Mouse (Mus musculus): ENCODE data around the gene St6galnac4.

The St6galnac4 gene

DNA sequence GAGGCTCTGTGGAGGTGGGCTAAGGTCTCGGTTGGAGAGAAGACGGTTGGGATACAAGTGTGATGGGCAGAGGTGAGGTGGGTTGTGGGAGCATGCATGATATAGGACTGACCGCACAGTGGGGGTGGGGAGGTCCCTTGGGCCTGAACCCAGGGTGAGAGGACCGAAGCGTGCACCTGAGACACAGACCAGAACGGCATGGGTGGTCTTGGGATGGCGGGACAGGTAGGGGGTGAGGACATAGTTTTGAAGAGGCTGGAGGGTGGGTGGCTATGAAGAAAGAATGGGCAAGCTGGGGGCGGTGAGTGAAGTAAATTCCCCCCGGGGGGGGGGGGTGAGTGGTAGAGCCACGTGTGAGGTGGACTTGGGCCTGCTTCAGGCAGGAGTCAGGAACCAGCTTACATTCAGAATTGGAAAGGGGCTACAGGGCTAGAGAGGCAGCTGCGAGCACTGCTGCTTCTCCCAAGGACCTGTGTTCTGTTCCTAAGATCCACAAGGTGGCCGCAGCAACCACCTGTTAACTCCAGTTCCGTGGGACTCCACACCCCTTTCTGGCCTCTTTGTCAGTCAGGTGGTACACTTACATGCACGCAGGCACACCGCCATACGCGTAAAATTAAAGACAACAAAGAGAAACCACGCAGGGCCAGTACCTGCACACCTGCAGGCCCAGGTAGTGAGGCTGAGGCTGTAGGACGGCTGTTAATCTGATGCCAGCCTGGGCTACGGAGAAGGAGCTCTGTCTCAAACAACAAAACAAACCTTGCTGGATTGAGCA lies 40.6 kb downstream of the St6galnac4 start:
- DNase-seq (ENCODE audit: low spot score), result no peak

DNA sequence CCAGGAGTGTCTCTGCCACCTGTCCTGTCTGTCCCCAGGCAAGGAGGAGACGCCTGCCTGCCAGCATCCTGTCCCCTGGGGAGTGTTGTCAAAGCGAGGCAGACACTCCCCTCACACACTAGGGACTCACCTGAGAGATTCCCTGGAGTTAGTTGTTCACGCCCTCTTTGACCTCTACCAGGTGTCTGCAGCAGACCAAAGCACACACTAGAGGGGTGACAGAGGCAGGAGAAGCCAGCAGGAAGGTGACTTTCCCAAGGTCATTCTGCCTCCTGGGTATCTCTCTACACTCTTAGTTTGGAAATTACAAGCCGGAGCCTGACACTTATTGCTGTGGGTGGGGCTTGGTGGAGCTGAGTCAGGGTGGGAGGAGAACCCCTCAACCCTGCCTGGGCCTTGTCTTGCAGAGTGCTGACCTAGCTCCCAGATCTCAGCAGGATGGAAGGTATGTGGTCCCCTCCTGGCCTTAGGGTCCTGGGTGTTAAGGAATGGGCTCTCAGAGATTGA lies 41.2 kb downstream of the St6galnac4 start:
- DNase-seq (ENCODE audit: low spot score), result no peak

GRCm38 (mm10) chr2:32628729-32629128 lies 41.8 kb downstream of the St6galnac4 start:
- DNase-seq (ENCODE audit: low spot score), result peak; percentile 64

DNA sequence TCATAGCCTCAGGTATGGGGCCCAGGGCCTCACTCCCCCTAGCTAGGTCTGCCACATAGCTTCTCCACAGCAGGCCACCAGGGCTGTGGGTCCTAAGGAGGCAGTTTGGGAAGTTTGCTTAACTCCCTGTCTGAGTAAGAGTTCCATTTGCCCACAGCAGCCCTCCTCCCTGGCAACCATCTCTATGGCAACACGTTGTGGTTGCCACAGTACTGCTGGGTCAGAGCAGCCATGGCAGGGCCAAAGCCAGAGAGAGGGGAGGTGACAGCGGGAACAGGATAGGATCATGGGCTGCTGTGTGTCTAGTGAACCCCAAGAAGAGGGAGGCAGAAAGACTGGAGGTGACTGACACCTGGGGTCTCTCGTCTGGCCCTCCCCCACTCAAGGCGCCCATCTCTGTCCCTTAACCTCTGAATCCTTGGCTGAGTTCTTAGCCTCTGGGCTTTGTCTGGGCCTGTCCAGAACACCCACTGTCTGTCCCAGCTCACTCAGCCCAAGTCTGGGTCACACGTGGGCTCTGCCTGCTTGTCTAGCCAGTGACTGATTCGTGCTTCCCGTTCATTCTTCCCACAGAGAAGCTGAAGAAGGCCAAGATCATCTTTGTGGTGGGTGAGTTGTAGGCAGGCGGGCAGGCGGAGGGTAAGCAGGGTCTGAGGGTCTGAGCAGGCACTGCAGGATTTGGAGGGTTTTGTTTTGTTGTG lies 42.5 kb downstream of the St6galnac4 start:
- DNase-seq (ENCODE audit: low spot score), result peak; percentile 51

- DNase-seq (ENCODE audit: low spot score), result no peak
Observed at GRCm38 (mm10) chr2:32630036-32630435, 43.1 kb downstream of the St6galnac4 start.

- no peak for DNase-seq (ENCODE audit: low spot score)
Observed at GRCm38 (mm10) chr2:32631046-32631445, 44.2 kb downstream of the St6galnac4 start.

- peak; percentile 79 for DNase-seq (ENCODE audit: low spot score)
Observed at GRCm38 (mm10) chr2:32631737-32632394, 45.0 kb downstream of the St6galnac4 start.

GRCm38 (mm10) chr2:32633660-32634059 lies 46.8 kb downstream of the St6galnac4 start:
- no peak for DNase-seq (ENCODE audit: low spot score)

DNA sequence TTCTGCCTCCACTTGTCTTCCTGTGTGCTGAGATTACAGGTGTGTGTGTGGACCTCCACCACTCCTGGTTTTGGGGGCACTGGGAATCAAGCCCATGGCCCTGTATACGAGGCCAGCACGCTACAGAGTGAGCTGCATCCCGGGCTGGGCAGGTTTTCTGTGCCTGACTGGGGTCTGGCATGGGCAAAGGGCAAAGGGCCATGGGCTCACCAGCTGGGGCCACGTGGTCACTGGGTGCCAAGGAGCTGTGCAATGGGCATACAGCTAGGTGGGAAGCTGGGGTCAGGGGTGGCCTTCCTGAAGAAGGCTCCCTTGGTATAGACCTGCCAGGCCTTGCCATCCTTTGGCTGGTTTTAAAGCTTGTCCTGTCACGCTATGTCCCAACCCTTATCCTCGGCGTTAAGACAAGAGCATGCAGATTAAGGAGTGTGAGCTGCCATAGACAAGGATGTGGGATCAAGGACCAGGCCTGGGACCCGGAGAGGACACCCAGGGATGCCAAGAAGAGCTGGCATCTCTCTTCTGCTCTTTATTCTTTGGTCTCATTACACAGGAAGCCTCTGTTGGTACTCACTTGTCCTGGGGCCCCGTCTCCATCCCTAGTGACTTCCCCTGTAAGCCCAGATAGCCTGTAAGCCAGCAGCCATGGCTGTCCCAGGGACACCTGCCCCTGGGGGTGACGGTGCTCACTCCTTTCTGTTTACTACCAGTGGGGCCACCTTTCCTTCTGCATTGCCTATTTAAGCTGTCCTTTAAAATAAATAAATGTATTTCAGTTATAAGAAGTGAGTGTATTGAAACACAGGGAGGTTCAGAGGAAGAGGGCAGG lies 47.6 kb downstream of the St6galnac4 start:
- no peak for DNase-seq (ENCODE audit: low spot score)

DNA sequence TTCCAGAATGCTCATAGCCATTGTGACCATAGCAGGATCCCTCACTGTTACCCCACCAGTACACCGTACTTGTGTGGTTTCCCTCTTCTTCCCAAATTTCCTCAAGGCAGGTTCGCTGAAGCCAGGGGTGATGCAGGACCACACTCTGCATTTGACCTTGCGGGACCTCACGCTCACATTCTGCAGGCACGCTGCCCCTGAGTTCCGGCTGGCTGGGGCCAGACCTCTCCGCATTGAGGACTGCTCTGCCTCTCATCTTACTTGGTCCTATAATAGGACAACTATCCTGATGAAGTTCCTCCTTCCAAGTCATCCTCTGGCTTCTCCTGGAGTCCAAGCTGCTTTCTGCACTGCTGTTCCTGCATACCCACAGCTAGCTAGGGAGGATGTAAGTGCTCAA lies 49.7 kb downstream of the St6galnac4 start:
- no peak for DNase-seq (ENCODE audit: low spot score)

DNA sequence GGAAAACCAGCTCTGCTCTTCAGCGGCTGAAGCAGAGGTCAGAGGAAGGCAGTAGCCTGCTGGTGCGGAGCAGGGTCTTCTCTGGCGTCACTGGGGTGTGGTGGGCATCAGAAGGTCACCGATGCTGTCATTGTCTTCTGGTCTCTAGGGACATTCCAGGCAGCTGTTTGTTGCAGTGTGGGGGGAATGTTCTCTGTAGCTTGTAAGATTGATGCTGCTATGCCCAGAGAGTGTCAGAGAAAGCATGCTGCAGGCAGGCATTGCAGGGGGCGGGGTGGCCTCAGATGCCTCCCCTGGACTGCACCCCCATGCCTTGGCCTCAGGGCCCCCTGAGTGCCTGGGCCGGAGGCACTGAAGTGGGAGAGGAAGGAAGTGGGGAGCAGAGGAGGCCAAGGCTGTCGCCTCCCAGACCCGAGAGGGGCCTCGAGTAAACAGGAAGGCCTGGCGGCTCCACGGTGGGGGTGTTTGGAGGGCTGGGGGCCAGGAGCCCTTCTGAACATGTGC lies 50.9 kb downstream of the St6galnac4 start:
- DNase-seq (ENCODE audit: low spot score), result no peak

GRCm38 (mm10) chr2:32639632-32640031 lies 52.7 kb downstream of the St6galnac4 start:
- no peak for DNase-seq (ENCODE audit: low spot score)

DNA sequence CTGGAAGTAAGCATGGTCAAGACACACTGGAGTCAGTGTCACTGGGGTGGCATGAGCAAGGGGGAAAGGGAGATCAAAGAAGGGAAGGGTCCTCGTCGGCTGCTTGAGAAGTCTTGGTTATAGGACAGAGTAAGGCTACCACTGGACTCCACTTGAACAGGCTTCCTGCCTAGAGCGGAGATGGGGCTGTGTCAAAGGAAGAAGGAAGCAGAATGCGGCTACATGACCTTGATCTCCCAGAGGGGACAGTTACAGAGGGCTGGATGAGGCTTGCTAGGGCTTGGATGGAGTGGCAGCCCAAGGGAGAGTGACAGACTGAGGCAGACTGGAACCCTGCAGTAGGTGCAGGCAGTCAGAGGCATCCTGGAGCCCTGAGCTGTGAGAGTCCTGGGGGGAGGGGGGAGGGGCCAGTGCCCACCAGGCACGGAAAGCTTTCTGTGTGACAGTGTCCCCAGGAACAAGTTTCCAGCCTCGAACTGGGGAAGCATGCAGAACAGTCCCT lies 53.7 kb downstream of the St6galnac4 start:
- DNase-seq (ENCODE audit: low spot score), result no peak

DNA sequence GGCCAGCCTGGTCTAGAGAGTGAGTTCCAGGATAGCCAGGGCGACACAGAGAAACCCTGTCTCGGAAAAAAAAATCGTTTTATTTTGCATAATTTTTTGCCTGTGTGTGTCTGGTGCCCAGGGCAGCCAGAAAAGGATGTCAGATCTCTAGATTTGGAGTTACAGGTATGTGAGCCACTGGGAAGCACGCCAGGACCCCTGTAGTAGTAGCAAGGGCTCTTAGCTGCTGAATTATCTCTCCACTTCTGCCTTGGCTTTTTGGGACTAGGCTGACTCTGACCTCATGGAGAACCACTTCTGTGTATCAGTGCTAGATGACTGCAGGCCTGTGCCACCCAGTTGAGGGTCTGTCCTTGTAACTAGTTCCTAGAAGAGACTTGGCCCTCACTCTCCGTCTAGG lies 54.9 kb downstream of the St6galnac4 start:
- DNase-seq (ENCODE audit: low spot score), result no peak

GRCm38 (mm10) chr2:32642813-32643212 lies 55.9 kb downstream of the St6galnac4 start:
- no peak for DNase-seq (ENCODE audit: low spot score)

GRCm38 (mm10) chr2:32644083-32644482 lies 57.2 kb downstream of the St6galnac4 start:
- DNase-seq (ENCODE audit: low spot score), result no peak

DNA sequence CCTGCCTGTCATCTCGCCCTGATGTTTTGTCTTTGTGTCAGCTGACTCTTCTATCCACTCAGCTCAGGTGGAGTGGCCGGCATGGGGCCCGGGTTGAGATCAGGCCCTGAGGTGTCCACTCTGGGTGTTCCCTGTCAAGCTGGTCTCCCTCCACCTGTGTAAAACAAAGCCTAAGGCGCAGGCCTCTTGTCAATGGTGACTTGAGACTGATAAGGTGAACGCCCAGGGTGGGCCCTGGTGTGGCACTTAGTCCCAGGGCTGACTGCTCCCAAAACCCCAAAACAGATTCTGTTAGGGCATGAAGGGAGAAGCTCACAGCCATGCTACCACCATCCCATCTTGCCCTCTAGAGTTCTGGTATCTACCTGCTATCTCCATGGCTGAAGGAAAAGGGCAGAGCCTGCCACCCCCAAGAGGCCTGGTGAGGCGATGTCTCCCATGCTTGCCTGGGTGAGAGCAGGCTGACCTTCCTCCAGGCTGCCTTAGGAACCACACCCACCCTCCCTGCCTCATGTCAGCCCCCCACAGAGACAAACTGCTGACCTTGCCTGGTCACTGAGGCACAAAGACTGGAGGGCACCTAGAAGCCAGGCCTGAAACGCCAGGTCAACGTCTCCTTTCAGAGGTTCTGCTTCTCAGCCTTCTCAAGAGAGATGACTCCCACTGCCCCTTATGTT lies 58.0 kb downstream of the St6galnac4 start:
- no peak for DNase-seq (ENCODE audit: low spot score)

DNA sequence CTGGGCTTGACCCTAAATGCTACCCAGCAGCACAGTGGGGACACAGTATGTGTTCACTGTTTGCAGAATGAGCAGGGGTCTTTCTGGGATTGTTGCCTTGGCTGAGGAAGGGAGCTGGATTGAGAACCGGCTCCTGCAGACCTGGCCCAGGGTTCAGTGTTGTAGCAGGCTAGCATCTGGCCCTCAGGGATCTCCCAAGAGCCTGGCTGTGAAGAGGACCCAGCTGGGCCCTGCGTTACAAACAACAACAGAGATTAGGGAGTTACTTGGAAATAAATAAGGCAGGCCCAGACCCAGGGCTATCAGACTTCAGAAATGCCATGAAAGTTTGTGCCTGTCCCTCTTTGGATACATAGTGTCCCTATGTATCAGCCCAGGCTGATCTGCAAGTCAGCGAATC lies 58.8 kb downstream of the St6galnac4 start:
- no peak for DNase-seq (ENCODE audit: low spot score)

DNA sequence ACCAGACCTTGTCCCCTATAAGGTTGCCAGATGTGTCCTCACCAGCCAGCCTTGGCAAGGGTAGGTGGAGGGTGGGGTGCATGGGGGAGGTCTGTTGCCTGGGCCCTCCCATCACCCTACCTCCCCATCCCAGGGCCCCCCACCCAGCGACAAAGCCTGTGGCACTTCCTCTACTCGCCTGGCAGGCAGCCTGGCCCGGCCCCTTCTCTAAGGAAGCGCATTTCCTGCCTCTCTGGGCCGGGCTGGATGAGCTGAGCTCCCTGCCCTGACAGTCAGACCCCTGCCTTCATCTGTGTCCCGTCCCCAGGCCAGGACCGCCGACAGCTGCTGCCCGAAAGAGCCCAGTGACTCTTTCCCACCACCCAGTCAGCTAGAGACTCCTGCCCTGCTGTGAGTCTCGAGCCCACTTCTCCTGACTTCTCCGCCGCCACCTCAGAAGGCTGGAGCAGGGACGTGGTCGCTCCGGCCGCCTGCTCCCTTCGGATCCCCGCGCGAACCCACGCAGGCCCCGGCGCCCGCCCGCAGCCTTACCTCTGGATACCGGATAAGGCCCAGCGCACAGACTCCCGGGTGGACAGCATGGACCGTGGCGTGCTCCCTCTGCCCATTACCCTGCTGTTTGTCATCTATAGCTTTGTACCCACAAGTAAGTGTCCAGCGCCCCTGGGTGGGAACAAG lies 59.6 kb downstream of the St6galnac4 start, which contains the start of gene Eng:
Gene Eng (plus strand): TSS at position 217 of the 678 bp plus-strand sequence.
- DNase-seq (ENCODE audit: low spot score), result no peak

- no peak for DNase-seq (ENCODE audit: low spot score)
Observed at GRCm38 (mm10) chr2:32647366-32647765, 60.5 kb downstream of the St6galnac4 start.

Data from urinary bladder, postnatal 25 days (tissue).